Mouse (Mus musculus) layer of hippocampus, postnatal 14 days (tissue): Measurements from ENCODE around the gene Fgf22. TPM values are rescaled to one million over a fixed set of nuclear protein-coding genes. Genes with fewer than 3 reads are reported as not detected.

ENCODE experiments used
- DNase-seq, 2 experiments: peaks; one replicate each; pipeline ENCODE4 v3.0.0; 2021 to 2022; ENCODE audit warnings: low spot score in 2 of 2, mixed read lengths in 1 of 2
- total RNA-seq, 2 experiments: library from RNA; stranded (reverse); gene quantifications; 2 replicates each; pipeline ENCODE4 v1.2.3; 2021

Gene Fgf22
- total RNA-seq, 2 experiments from 2014 or later = 0.88 to 1.7 TPM

GRCm38 (mm10) chr10:79766508-79767325 is 11.8 kb downstream of the Fgf22 start, which contains the start of gene Rnf126:
Gene Rnf126 (minus strand): TSS chr10:79766952.
- DNase-seq = peak; percentile 99

DNA sequence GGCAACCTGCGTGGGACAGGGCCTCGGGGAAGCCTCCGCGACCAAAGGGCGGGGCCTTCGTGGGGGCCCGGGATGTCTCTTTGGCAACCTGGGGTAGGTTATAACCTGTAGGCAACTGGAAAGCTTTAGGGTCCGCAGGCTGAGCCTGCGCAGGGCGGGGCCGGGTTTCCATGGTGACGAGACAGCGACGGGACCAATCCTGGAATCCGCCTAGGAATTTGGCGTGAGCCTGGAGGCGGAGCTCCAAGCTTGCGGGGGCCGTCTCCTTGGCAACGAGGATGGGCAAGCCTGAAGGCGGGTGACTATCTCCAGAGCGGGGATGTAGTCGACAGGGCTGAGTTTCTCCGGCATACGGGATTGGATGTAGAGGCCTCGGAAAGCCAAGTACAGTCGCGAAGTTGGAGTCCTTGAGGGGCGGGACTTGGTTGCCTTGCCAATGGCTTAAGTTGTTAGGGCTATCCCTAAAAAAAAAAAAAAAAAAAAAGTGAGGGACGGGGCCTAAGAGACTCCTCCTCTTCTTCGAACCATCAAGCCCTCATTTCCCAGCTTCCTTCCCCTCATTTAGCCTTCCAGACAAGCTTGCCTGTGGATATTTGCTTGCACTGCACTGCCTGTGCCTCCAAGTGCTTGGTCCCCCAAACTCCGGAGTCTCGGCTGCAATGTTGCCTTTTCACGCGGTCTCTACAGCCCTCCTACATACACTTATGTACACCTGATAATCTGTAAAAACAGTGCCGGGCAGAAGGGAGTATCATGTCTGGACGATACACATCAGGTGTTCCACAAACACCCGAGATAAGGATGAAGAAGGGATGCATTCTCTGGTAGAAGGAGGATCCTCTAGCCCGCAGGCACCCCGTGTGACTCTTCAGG is 12.7 kb downstream of the Fgf22 start:
- peak; percentile 89 to 97 for DNase-seq

DNA sequence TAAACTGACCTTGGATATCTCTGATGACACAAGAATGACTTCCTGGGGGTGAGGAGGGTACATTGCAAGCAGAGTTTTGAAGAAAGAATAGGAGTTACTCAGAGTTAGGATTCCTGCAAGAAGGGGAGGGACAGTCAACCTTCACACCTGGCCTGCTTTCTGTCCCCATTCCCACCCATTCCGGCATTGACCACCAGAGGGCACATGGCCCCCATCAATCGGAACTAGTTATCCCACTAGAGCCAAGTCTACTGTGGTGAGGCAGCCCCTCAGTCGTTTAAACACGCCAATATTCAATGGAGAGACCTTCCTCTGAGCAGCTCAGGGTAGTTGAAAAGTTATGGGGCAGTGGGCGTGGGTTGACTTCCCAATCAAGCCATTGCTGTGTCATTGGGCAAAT is 13.5 kb downstream of the Fgf22 start:
- peak; percentile 78 to 81 for DNase-seq

GRCm38 (mm10) chr10:79769329-79769728 is 14.5 kb downstream of the Fgf22 start:
- DNase-seq = no peak

- no peak for DNase-seq
These were observed 17.4 kb downstream of the Fgf22 start for GRCm38 (mm10) chr10:79772320-79772719.

GRCm38 (mm10) chr10:79773208-79773607 is 18.3 kb downstream of the Fgf22 start:
- no peak for DNase-seq

- no peak for DNase-seq
These were observed 19.8 kb downstream of the Fgf22 start for GRCm38 (mm10) chr10:79774486-79775279.

GRCm38 (mm10) chr10:79777103-79777531 is 22.2 kb downstream of the Fgf22 start, which contains the start of gene Fstl3:
Gene Fstl3 (plus strand): TSS chr10:79777272.
- DNase-seq = no peak

DNA sequence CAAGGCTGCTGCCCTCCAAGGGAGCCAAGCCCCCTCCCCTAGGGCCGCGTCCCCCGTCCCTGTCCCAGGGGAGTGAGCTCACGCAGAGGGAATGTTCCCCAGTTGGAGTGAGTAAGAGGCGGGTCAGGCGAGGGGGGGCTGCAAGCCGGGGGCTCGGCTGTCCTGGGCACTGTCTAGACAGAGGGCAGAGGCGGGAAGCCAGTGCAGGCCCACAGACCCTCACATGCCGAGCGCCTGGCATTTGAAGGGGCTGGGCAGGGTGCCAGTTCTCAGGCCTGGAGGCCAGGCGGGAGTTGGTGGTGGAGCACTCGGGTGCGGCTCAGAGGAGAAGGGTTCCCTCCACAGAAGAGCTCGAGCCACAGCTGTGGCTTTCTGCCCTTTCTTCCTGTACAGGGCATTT is 23.1 kb downstream of the Fgf22 start:
- DNase-seq = no peak

DNA sequence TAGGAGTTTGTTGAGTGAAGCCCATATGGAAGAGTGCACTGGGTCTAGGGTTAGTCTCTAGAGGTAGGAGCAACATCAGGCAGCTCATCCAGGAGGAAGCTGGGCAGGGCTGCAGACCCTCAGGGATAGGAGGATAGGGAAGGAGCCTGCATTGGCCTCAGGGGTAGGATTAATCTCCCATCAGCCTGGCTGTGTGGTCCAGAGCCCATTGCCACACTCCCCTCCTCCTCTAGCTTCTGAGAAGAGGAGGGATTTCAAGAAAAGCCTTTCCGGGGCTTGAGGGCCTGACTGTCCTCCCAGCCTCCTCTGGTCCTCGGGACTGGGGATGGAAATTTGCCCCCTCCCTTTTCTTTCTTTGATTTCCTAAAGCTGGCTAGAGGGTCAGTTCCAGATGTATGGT is 24.3 kb downstream of the Fgf22 start:
- no peak for DNase-seq

- DNase-seq = peak; percentile 96 to 97
These were observed 25.1 kb downstream of the Fgf22 start for GRCm38 (mm10) chr10:79779784-79780663.

GRCm38 (mm10) chr10:79780664-79781015 is 25.8 kb downstream of the Fgf22 start:
- peak in 1 of 2 experiments; percentile 67 for DNase-seq

DNA sequence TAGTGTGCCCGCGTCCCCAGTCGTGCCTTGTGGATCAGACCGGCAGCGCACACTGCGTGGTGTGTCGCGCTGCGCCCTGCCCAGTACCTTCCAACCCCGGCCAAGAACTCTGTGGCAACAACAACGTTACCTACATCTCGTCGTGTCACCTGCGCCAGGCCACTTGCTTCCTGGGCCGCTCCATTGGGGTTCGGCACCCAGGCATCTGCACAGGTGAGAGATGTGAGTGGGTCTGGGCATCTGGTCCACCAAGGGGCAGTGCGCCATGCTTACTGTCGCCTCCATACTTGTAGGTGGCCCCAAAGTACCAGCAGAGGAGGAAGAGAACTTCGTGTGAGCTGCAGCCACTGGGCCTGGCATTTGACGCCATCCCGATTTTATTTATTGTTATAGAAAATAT is 26.3 kb downstream of the Fgf22 start:
- DNase-seq = no peak

- no peak for DNase-seq
These were observed 27.1 kb downstream of the Fgf22 start for GRCm38 (mm10) chr10:79781956-79782355.

DNA sequence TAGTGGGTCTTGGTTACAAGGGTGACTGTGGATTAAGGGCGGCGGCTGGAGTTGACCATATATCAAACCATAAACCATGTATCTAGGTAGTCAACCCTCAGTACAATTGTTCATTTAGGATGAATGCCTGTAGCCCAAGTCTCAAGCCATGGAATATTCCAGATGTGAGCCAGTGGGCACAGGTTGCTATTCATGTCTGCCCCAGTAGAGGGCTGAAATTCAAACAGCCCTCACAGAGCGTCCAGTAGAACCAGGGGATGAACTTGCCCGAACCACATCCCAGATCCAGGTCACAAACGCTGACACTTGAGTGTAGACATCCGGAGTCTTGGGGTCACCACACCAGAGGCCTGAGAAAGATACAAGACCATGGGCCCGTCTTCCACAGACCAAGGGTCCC is 28.2 kb downstream of the Fgf22 start:
- DNase-seq = no peak

GRCm38 (mm10) chr10:79783920-79784800 is 29.3 kb downstream of the Fgf22 start:
- no peak for DNase-seq

DNA sequence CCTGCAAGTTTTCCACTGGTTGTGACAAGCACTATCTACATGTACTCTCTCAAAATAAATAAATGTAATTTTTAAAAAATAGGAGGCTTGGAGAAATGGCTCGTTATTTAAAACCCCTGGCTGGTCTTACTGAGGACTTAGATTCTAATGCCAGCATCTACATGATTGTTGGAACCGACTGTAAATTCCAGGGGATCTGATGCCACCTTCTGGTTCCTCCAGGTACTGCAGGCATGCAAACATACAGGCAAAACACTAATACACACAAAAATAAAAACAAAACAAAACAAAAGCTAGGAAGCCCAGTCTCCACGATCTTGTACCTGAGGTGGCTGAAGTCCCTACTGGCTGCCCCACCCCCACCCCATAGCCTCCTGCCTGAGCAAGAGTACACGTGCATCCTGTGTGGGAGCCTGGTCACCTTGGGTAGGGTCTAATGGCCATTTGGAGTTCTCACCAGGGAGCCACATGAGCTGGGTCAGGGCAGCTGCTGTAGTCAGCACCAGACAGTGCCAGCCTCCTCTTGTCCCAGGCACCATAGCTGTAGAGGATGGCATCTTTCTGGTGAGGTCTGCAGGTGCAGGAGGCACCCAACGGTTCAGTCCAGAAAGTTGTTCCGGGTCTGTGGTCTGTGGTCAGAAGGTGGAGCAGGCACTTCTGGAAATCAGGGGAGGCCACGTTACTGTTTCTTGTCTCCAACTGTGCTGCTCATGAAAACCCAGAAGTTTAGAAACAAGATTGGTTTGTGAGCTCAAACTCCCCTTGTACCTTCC is 33.7 kb downstream of the Fgf22 start:
- DNase-seq = peak; percentile 67 to 82

DNA sequence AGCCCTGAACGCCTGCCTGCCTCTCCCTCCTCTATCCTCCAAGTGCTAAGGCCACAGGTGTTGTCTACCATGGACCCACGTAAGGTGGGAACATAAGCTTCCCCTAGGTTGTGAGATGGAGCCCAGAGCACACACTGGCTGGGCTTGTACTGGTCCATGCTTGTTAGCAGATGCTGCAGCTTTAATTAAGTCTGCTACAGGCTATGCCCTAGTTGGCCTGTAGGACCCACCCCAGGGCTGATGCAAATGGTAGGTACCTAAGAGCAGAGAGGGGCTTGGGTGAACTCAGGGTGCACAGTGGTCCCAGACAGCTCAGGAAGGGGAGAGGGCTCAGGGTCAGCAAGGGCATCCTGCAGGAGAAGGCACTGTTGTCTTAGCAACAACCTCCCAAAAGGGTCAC is 34.7 kb downstream of the Fgf22 start:
- no peak for DNase-seq
